Mouse (Mus musculus) spleen, adult 2 months (tissue): ENCODE data around the gene Lyz1. TPM values are rescaled to one million over a fixed set of nuclear protein-coding genes. Genes with fewer than 3 reads are reported as not detected.

Source experiments
- DNase-seq, 2 experiments: peaks; one replicate each; pipeline versions ENCODE4 v3.0.0 to v3.0.0-alpha.2; 2012 to 2021; ENCODE audit warnings: low spot score in 2 of 2, low read depth in 1 of 2
- H3K27ac ChIP-seq: fragments of 200-500 bp; 2 replicates; pipeline ENCODE4 v1.5.1; 2012; ENCODE audit warnings: low read length, inconsistent platforms; ENCODE audit not compliant: insufficient read depth
- H3K27me3 ChIP-seq: fragments of 200-500 bp; 2 replicates; pipeline ENCODE4 v1.6.1; 2012; ENCODE audit warnings: mild to moderate bottlenecking, moderate library complexity, low read length, inconsistent platforms; ENCODE audit not compliant: control insufficient read depth, insufficient read depth
- H3K36me3 ChIP-seq: fragments of 200-500 bp; 2 replicates; pipeline ENCODE4 v1.6.1; 2012; ENCODE audit warnings: mild to moderate bottlenecking, low read length, inconsistent platforms; ENCODE audit not compliant: control insufficient read depth, insufficient read depth
- H3K4me1 ChIP-seq: fragments of 200-500 bp; 2 replicates; pipeline ENCODE4 v1.6.1; 2011; ENCODE audit warnings: inconsistent platforms; ENCODE audit not compliant: control insufficient read depth, insufficient read depth, insufficient read length
- H3K4me3 ChIP-seq: fragments of 200-500 bp; 2 replicates; pipeline ENCODE4 v1.5.1; 2011; ENCODE audit warnings: mild to moderate bottlenecking, inconsistent platforms; ENCODE audit not compliant: insufficient read depth, insufficient read length; ENCODE audit errors: extremely low read depth
- CTCF ChIP-seq: fragments of 200-500 bp; IDR thresholded peaks from 2 replicates; pipeline ENCODE4 v1.5.1; 2011; ENCODE audit warnings: mild to moderate bottlenecking, inconsistent platforms; ENCODE audit not compliant: insufficient read depth, insufficient read length, insufficient replicate concordance; ENCODE audit errors: extremely low read depth
- POLR2A ChIP-seq: fragments of 200-500 bp; IDR thresholded peaks from 2 replicates; pipeline ENCODE4 v1.6.1; 2011; ENCODE audit warnings: low read depth, low read length, inconsistent platforms
- WGBS: fragments of 180-500 bp; shearing (Covaris S2); methylation state at CpG from one replicate; pipeline ENCODE4 v1.1.7; 2018; 5-methylcytosine and 5-hydroxymethylcytosine counted together
- polyA plus RNA-seq: library from polyadenylated mRNA; depleted of rRNA; stranded (reverse); fragments of >200 nt; gene quantifications from 2 replicates; pipeline ENCODE4 v1.2.3, GENCODE M21; 2012

The Lyz1 gene
- polyA plus RNA-seq, 1 experiment, result 6.2 TPM

GRCm38 (mm10) chr10:117323782-117324181 is 31.1 kb upstream of the Lyz1 start:
- H3K27me3 ChIP-seq, result no peaks in the 10 kb centered on the region
- no peaks in the 10 kb centered on the region for H3K36me3 ChIP-seq
- no peak overlapping the region for H3K4me3 ChIP-seq
- no peak overlapping the region for H3K27ac ChIP-seq
- 36% methylated on average over 7 of the region's 7 CpGs for WGBS
- peaks cover 2% of the 10 kb centered on the region; the same call in 1 of the 2 replicates for H3K4me1 ChIP-seq
- DNase-seq, result peak; percentile 28 to 60
- TF ChIP-seq POLR2A, result no peak
- no peak for TF ChIP-seq CTCF

GRCm38 (mm10) chr10:117322630-117323029 is 30.0 kb upstream of the Lyz1 start:
- WGBS, result 54% methylated on average over 5 of the region's 5 CpGs

GRCm38 (mm10) chr10:117320571-117320981 is 27.9 kb upstream of the Lyz1 start:
- no peaks in the 10 kb centered on the region for H3K36me3 ChIP-seq
- no peaks in the 10 kb centered on the region for H3K27me3 ChIP-seq
- DNase-seq, result no peak
- peaks cover 2% of the 10 kb centered on the region; the same call in 1 of the 2 replicates for H3K4me1 ChIP-seq
- no peak overlapping the region for H3K4me3 ChIP-seq
- H3K27ac ChIP-seq, result no peak overlapping the region
- no peak for TF ChIP-seq POLR2A
- WGBS, result 75% methylated on average over 3 of the region's 3 CpGs

More at GRCm38 (mm10) chr10:117322630-117323029, 30.0 kb upstream of the Lyz1 start:
- H3K27me3 ChIP-seq, result no peaks in the 10 kb centered on the region
- DNase-seq, result no peak
- no peaks in the 10 kb centered on the region for H3K36me3 ChIP-seq
- no peak overlapping the region for H3K4me3 ChIP-seq
- no peak overlapping the region for H3K27ac ChIP-seq
- peaks cover 2% of the 10 kb centered on the region; the same call in 1 of the 2 replicates for H3K4me1 ChIP-seq
- TF ChIP-seq CTCF, result no peak
- TF ChIP-seq POLR2A, result no peak

- Histone ChIP-seq H3K27me3 (no peaks in the 10 kb centered on the region), H3K27ac (no peak overlapping the region), H3K36me3 (no peaks in the 10 kb centered on the region), H3K4me1 (no peaks in the 10 kb centered on the region; the same call in 1 of the 2 replicates), H3K4me3 (no peak overlapping the region)
- no peak for DNase-seq
- TF ChIP-seq POLR2A (no peak), CTCF (no peak)
- 94% methylated on average over 11 of the region's 11 CpGs for WGBS
Measured at GRCm38 (mm10) chr10:117316391-117316790, 23.7 kb upstream of the Lyz1 start.

- no peaks in the 10 kb centered on the region for H3K36me3 ChIP-seq
- DNase-seq, result no peak
- H3K4me1 ChIP-seq, result no peaks in the 10 kb centered on the region
- WGBS, result 88% methylated on average over 2 of the region's 2 CpGs
- H3K27ac ChIP-seq, result no peak overlapping the region
- no peak overlapping the region for H3K4me3 ChIP-seq
- TF ChIP-seq CTCF (no peak), POLR2A (no peak)
- H3K27me3 ChIP-seq, result no peaks in the 10 kb centered on the region
Measured at GRCm38 (mm10) chr10:117313133-117313532, 20.5 kb upstream of the Lyz1 start.

GRCm38 (mm10) chr10:117312168-117312567 is 19.5 kb upstream of the Lyz1 start:
- Histone ChIP-seq H3K27me3 (no peaks in the 10 kb centered on the region), H3K36me3 (no peaks in the 10 kb centered on the region), H3K4me1 (no peaks in the 10 kb centered on the region), H3K4me3 (no peak overlapping the region), H3K27ac (no peak overlapping the region)
- 89% methylated on average over 8 of the region's 8 CpGs for WGBS
- DNase-seq, result no peak
- TF ChIP-seq CTCF, result no peak
- no peak for TF ChIP-seq POLR2A

GRCm38 (mm10) chr10:117304371-117304770 is 11.7 kb upstream of the Lyz1 start:
- Histone ChIP-seq H3K4me1 (no peaks in the 10 kb centered on the region), H3K4me3 (no peak overlapping the region), H3K27me3 (no peaks in the 10 kb centered on the region), H3K27ac (no peak overlapping the region), H3K36me3 (no peaks in the 10 kb centered on the region)
- DNase-seq, result no peak
- WGBS, result 91% methylated on average over 5 of the region's 5 CpGs
- no peak for TF ChIP-seq POLR2A
- no peak for TF ChIP-seq CTCF
